Mouse (Mus musculus) neural tube, embryonic 14.5 days (tissue): Measurements from ENCODE around the gene Slc16a4. TPM values are rescaled to one million over a fixed set of nuclear protein-coding genes. Genes with fewer than 3 reads are reported as not detected.

Source experiments
- ATAC-seq: fragments of 200-750 bp; cut with Nextera tagmentation; 2 replicates; pipeline ENCODE4 v1.8.0; 2017; ENCODE audit warnings: low read depth, mild to moderate bottlenecking, moderate TSS enrichment, moderate library complexity
- H3K27ac ChIP-seq: fragments of 300-500 bp; sonication (generic); 2 replicates; pipeline ENCODE4 v1.5.1; 2014; ENCODE audit warnings: low read depth, mild to moderate bottlenecking, control low read depth, low read length, moderate library complexity, mixed read lengths
- H3K27me3 ChIP-seq: fragments of 300-500 bp; sonication (generic); 2 replicates; pipeline ENCODE4 v1.6.1; 2014; ENCODE audit warnings: low read length; ENCODE audit not compliant: control insufficient read depth, insufficient read depth
- H3K36me3 ChIP-seq: fragments of 300-500 bp; sonication (generic); 2 replicates; pipeline ENCODE4 v1.6.1; 2014; ENCODE audit warnings: low read length, mixed read lengths; ENCODE audit not compliant: control insufficient read depth, insufficient read depth
- H3K4me1 ChIP-seq: fragments of 300-500 bp; sonication (generic); 2 replicates; pipeline ENCODE4 v1.6.1; 2014; ENCODE audit warnings: low read length; ENCODE audit not compliant: control insufficient read depth, insufficient read depth
- H3K4me2 ChIP-seq: fragments of 300-500 bp; sonication (generic); 2 replicates; pipeline ENCODE4 v1.6.1; 2014; ENCODE audit warnings: mild to moderate bottlenecking, low read depth, low read length, control low read depth
- H3K4me3 ChIP-seq: fragments of 300-500 bp; sonication (generic); 2 replicates; pipeline ENCODE4 v1.5.1; 2014; ENCODE audit warnings: low read depth, low read length, control low read depth, mixed read lengths
- H3K9ac ChIP-seq: fragments of 300-500 bp; sonication (generic); replicated peaks from 2 replicates; pipeline ENCODE4 v1.6.1; 2014; ENCODE audit warnings: low read depth, mild to moderate bottlenecking, control low read depth, low read length, mixed read lengths
- H3K9me3 ChIP-seq: fragments of 300-500 bp; sonication (generic); 2 replicates; pipeline ENCODE4 v1.6.1; 2016; ENCODE audit warnings: low read length; ENCODE audit not compliant: control insufficient read depth
- WGBS: fragments of 180-500 bp; shearing (Covaris S2); extraction: QIAGEN DNeasy Blood & Tissue Kit; methylation state at CpG from one replicate; pipeline ENCODE4 v1.1.7; 2014; 5-methylcytosine and 5-hydroxymethylcytosine counted together
- polyA plus RNA-seq: library from polyadenylated mRNA; unstranded; fragments of >200 nt; fragmentation: Nextera tagmentation; extraction: Ambion mirVana; gene quantifications from 2 replicates; pipeline ENCODE4 v1.2.1, GENCODE M21; 2014

Gene Slc16a4
- polyA plus RNA-seq, 1 experiment from 2014 or later: 2.6 TPM

DNA sequence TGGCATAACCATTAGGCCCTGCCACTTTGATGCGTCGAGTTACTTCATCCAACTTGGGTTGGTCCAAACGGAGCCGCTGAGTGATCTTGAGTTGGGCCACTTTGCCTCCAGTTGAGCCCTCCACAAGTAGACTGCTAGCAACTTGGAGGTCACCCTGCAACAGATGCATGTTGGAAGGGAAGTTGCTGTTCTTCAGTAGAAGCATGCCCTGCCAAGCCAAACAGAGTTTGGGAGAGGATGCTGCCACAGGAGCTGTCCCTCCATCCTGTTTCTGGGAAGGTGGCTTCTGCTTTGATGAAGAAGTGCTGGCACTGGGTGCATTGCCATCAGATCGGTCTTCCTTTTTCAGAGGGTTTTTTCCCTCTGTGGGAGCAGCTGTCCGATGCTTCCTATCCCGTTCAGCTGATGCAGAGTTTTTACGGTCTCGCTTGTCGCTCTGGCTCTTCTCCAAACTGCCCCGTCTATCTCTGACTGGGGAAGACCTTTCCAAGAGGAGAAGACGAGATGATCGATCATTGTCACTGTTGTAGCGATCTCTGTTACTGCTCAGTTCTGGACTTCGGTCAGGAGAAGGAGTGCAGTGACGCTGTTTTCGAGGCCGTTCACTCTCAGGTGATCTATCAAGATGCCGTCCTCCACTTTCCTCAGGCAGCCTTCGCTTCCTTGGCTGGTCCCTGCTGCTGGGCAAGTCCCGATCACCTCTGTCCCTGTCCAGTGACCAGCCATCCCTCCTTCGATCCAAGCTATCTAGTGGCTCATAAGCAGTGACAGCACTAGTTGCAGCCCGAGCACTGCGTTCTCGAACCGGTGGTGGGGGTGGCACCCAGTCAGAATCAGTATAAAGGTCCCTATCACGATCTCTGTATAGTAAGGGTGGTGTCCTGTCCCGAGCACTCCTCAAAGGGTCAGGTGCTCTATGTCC is 39.7 kb downstream of the Slc16a4 start:
- H3K4me2 ChIP-seq: peak overlapping the region; percentile 99
- H3K4me1 ChIP-seq: peaks cover 23% of the 10 kb centered on the region
- 72% methylated on average over 28 of the region's 28 CpGs for WGBS
- no peak overlapping the region for H3K27ac ChIP-seq
- no peak overlapping the region for H3K9ac ChIP-seq
- H3K36me3 ChIP-seq: peaks cover 13% of the 10 kb centered on the region; the same call in 1 of the 2 replicates
- H3K9me3 ChIP-seq: no peaks in the 10 kb centered on the region
- no peak for ATAC-seq
- peak overlapping the region; percentile 90; the same call in 1 of the 2 replicates for H3K4me3 ChIP-seq
- H3K27me3 ChIP-seq: no peaks in the 10 kb centered on the region

DNA sequence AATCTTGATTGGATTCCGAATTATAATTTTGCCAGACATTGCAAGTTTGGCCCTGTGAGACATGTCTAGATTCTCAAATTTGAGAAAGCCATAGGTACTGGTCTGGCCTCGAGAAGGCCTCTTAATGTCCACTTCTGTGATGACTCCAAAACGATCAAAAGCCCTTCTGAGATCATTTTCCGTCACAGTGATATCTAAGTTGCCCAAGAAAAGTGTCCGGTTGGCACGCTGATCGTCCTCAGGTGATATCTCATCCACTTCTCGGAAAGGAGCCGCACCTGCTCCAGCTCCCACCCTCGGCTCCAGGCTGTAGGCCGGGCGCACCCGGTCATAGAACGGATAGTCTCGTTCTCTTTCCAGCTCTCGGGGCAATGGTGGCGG is 40.7 kb downstream of the Slc16a4 start:
- Histone ChIP-seq H3K9me3 (no peaks in the 10 kb centered on the region), H3K4me2 (peak overlapping the region; percentile 99), H3K27ac (no peak overlapping the region), H3K27me3 (no peaks in the 10 kb centered on the region), H3K36me3 (peaks cover 9% of the 10 kb centered on the region; the same call in 1 of the 2 replicates), H3K4me1 (peaks cover 23% of the 10 kb centered on the region), H3K9ac (peak overlapping the region; percentile 77), H3K4me3 (peak overlapping the region; percentile 90)
- WGBS: 21% methylated on average over 17 of the region's 17 CpGs
- no peak for ATAC-seq

DNA sequence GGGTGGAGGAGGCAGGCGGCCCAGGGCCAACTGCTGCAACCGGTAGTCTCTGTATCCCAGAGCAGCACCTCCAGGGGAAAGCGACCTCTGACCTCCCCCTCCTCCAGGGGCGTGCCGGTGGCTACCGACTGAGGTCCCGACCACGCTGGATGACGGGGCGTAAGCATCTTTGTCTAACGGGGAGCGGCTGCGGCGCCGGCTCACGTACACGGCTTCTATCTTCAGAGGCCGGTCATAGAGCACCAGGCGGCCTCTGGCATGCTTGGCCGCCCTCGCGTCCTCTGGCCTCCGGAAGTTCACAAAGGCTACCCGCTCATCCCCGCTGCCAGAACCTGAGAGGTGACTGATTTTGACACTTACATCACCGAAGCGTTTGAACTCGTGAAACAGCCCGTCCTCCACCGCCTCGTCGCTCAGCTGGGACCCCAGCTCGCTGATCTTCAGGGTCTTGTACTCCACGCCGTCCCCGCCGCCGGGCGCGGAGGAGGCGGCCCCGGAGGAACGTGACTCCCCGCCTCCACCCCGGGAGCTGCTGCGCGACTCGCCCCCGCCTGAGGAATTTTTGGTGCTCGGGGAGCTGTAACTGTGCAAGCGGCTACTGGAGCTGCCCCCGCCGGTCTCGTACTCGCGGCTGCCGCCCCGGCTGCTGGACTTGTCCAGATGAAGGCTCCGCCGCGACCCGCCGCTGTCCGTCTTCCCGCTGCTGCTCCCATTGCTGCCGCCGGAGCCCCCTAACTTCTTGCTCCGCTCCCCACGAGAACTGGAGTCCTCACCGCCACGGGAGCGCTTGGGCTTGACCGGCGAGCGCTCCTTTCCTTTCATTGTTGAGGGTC is 41.3 kb downstream of the Slc16a4 start:
- Histone ChIP-seq H3K27ac (peak overlapping the region; percentile 83), H3K36me3 (peaks cover 9% of the 10 kb centered on the region; the same call in 1 of the 2 replicates), H3K4me3 (peak overlapping the region; percentile 90), H3K4me2 (peak overlapping the region; percentile 99), H3K9me3 (no peaks in the 10 kb centered on the region), H3K9ac (peak overlapping the region; percentile 77), H3K4me1 (peaks cover 23% of the 10 kb centered on the region), H3K27me3 (no peaks in the 10 kb centered on the region)
- under 1% methylated on average over 74 of the region's 75 CpGs for WGBS
- peak; percentile 5 for ATAC-seq

DNA sequence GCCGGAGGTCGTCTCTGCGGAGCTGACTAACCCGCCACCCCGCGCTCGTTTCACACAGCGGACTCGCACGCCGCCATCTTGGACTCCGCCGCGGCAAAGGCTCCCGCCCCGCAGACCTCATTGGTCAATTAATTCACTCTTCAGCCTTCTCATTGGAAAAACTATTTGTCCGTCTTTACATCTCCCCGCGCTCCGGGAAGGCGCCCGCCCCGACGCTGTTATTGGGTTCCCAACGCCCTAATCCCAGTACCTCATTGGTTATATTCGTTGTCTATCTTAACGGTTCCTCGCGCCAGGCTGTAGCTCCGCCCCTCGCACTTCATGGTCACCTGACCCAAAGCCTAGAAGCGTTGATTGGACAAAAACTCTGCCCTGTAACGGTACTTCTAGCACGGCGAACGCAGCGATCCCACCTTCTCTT is 41.9 kb downstream of the Slc16a4 start:
- H3K4me1 ChIP-seq: peaks cover 23% of the 10 kb centered on the region
- peak overlapping the region; percentile 90 for H3K4me3 ChIP-seq
- peaks cover 9% of the 10 kb centered on the region; the same call in 1 of the 2 replicates for H3K36me3 ChIP-seq
- H3K4me2 ChIP-seq: peak overlapping the region; percentile 11; the same call in 1 of the 2 replicates
- H3K9me3 ChIP-seq: no peaks in the 10 kb centered on the region
- H3K9ac ChIP-seq: peak overlapping the region; percentile 77
- under 1% methylated on average over 37 of the region's 37 CpGs for WGBS
- ATAC-seq: peak; percentile 98
- H3K27me3 ChIP-seq: no peaks in the 10 kb centered on the region
- peak overlapping the region; percentile 92 for H3K27ac ChIP-seq

DNA sequence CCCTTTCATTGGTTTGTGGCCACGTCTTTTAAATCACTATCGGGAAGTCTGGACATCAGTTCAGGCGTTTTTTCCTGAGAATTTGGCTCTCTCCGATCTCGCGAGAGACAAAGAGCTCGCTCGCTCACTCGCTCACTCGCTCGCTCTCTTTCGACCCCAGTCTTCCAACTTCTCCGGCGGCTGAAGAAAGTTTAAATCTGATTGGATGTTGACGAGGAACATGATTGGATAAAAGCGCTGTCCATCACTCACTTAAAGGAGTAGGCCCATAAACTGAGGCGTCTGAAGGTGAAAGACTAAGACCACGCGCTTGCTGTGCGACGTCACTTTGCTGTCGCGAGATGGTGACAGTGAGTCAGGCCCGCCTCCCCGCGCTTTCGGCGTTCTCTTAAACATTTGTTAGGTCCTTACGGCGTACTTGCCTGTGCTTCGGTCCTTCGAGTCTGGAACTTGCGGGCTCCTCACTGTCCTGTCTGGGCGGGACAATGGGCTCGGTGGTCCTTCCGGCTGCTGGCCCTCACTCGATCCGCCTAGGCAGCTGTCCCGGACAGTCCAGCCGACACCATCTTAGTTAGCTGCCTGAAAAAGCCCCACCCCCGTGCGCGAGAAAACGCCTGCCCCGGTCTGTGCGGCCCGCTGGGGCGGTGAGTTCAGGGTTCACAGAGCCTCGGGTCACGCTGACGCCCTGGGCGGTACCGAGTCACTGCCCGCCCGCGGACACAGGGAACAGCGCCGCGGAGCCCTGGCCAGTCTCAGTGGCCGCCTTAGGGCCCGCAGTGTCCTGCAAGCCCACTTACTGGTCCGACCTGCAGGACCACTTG is 42.6 kb downstream of the Slc16a4 start, which contains the start of gene Rbm15:
Gene Rbm15, minus strand, starts transcription at position 293 of the 821 bp plus-strand sequence.
- under 1% methylated on average over 62 of the region's 62 CpGs for WGBS
- ATAC-seq: peak; percentile 95

DNA sequence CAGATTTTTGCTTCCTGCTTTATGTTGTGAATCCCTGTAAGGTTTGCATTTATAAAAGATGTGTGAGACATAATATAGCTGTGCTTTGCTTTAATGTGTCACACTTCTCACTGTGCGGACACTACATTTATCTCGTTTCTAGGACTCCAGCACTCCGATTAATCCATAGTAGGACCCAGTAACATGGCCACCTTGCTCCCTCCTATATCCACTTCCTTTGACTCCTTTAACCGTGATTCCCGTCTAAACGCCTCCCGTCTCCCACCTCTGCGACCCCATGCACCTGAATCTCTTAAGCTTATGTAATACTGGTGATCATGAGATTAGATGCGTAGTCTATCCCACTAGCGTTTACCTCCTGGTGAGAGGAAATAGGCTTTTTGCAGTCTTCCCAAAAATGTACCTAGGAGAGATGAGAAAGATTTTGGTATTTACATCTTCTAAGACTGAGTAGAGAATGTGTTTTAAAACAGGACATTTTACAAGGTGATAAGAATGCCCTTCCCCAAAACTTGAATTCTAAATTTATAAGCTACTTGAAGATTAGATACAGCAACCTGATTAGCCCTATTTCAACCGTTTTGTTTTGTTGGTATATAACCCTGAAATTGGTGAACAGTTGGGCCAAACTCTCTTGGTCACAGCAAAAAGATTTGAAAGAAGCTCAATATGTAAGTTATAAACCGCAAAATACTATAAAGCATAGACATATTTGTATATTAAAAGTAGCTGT is 43.3 kb downstream of the Slc16a4 start:
- no peaks in the 10 kb centered on the region for H3K27me3 ChIP-seq
- ATAC-seq: no peak

More for the DNA sequence above, 42.6 kb downstream of the Slc16a4 start, which contains the start of gene Rbm15:
- peaks cover 9% of the 10 kb centered on the region; the same call in 1 of the 2 replicates for H3K36me3 ChIP-seq
- H3K4me2 ChIP-seq: peak within 1 kb of the TSS; percentile 99
- H3K4me3 ChIP-seq: peak within 1 kb of the TSS; percentile 90
- no peaks in the 10 kb centered on the region for H3K9me3 ChIP-seq
- no peaks in the 10 kb centered on the region for H3K27me3 ChIP-seq
- H3K27ac ChIP-seq: peak within 1 kb of the TSS; percentile 92
- H3K4me1 ChIP-seq: peaks cover 23% of the 10 kb centered on the region
- peak within 1 kb of the TSS; percentile 77 for H3K9ac ChIP-seq

DNA sequence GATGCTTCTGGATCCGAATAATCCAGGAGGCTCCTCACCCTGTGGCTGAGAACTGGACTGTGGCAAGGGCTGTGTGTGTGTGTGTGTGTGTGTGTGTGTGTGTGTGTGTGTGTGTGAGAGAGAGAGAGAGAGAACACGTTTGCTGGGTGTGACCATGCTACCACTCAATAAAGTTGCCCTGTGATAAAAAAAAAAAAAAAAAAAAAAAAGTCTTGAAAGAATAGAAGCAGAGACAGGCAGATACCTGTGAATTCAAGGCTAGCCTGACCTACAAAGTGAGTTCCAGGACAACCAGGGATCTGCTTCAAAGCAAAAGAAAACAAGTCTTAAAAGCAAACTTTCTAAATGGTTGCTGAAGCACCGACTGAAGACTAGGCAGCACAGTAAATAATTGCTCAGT is 52.9 kb downstream of the Slc16a4 start:
- H3K9me3 ChIP-seq: no peaks in the 10 kb centered on the region
- ATAC-seq: no peak
- 56% methylated on average over 3 of the region's 3 CpGs for WGBS

More for the DNA sequence above, 43.3 kb downstream of the Slc16a4 start:
- peak overlapping the region; percentile 90 for H3K4me3 ChIP-seq
- peak overlapping the region; percentile 57 for H3K4me2 ChIP-seq
- 13% methylated on average over 12 of the region's 12 CpGs for WGBS
- peaks cover 9% of the 10 kb centered on the region; the same call in 1 of the 2 replicates for H3K36me3 ChIP-seq
- peak overlapping the region; percentile 72 for H3K9ac ChIP-seq
- peak overlapping the region; percentile 92 for H3K27ac ChIP-seq
- H3K9me3 ChIP-seq: no peaks in the 10 kb centered on the region
- peaks cover 22% of the 10 kb centered on the region for H3K4me1 ChIP-seq

More for the DNA sequence above, 52.9 kb downstream of the Slc16a4 start:
- Histone ChIP-seq H3K27me3 (no peaks in the 10 kb centered on the region), H3K4me1 (no peaks in the 10 kb centered on the region), H3K4me3 (no peak overlapping the region), H3K9ac (no peak overlapping the region), H3K4me2 (no peak overlapping the region), H3K27ac (no peak overlapping the region), H3K36me3 (no peaks in the 10 kb centered on the region)
